Mouse (Mus musculus): ENCODE measurements around the gene Gm21317. TPM values are rescaled to one million over a fixed set of nuclear protein-coding genes. Genes with fewer than 3 reads are reported as not detected.
"Not testable (repeated sequence)": the region's sequence is repeated elsewhere in the genome, so short reads cannot be mapped to it uniquely, and the experiment has no call there.

The Gm21317 gene
- total RNA-seq (2022), result not detected

GRCm38 (mm10) chrY:82224927-82225326, at the start of gene Gm21317:
Gene Gm21317, plus strand, starts transcription at chrY:82225227.
- DNase-seq (ENCODE audit: low spot score in 2 of 2), result not testable (repeated sequence)
